In the genomic region with DNA sequence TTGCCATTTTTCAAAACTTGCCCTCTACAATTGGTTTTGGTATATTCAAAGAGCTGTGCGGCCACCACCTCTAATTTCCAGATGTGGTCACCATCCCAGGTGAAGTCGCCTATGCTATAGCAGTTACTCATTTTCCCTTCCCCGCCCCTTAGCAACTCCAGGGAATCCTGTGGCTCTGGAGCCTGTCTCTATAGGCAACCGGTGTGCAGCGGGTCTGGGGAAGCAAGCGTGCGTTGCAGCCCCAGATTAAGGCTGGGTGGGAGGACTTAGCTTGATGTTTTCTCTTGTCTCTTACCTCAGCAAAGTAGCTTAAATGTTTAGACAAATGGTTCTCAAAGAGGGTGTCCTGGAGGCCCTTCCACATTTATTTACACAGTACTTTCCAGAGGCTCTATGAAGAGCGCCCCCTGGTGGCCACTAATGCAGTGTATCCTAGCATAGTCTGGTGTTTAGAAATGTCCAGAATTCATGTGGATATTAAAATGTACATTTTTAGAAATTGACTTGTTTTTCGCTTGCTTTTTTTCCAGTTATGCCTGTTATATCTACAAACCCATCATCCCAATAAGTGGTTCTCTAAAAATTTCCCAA, we compare ENCODE assay signal across 8 mouse cellular contexts. TPM values are rescaled to one million over a fixed set of nuclear protein-coding genes. Genes with fewer than 3 reads are reported as not detected.
DNase-seq lines count a peak whose midpoint lies in the region; ATAC-seq and TF ChIP-seq lines count a peak whose summit lies in the region.
"Had no signal": no experiment of that assay in that cellular context is flagged by ENCODE, and none has a peak within 500 bp of the region (broad histone marks: within the 10 kb centered on the region; RNA-seq: fewer than 3 reads in every experiment).

No protein-coding gene starts in this region.

- H3K4me3 ChIP-seq in kidney, postnatal 0 days (replicated peaks; ENCODE audit: low read depth, low read length), result no peak overlapping the region
- H3K4me3 ChIP-seq in kidney, embryonic 16.5 days (ENCODE audit: low read length), result no peak overlapping the region
- H3K4me3 ChIP-seq: limb, embryonic 15.5 days had no signal

- peak; percentile 34 for DNase-seq in kidney, postnatal 0 days (ENCODE audit: low spot score)
- peak; percentile 71 for DNase-seq in CD4-positive, CD25-positive, alpha-beta regulatory T cell, adult 2 months (ENCODE audit: low read depth, low spot score)
- DNase-seq in NIH3T3 (ENCODE audit: low read depth), result peak; percentile 76
- peak; percentile 62 for DNase-seq in cerebellum, adult 9-10 months
- DNase-seq in induced T-regulatory cell, adult 2 months (ENCODE audit: low read depth), result peak; percentile 72

- H3K4me2 ChIP-seq in kidney, postnatal 0 days (ENCODE audit: low read length), result no peak overlapping the region
- H3K4me2 ChIP-seq in kidney, embryonic 16.5 days (replicated peaks; ENCODE audit: low read depth, low read length), result no peak overlapping the region
- H3K4me2 ChIP-seq: limb, embryonic 15.5 days had no signal

- peaks cover 19% of the 10 kb centered on the region for H3K36me3 ChIP-seq in kidney, postnatal 0 days (ENCODE audit: insufficient read depth, low read length)
- H3K36me3 ChIP-seq in kidney, embryonic 16.5 days (ENCODE audit: insufficient read depth, low read length), result peaks cover 20% of the 10 kb centered on the region

- WGBS in kidney, postnatal 0 days, result 69% methylated on average over 9 of the region's 9 CpGs
- WGBS in kidney, embryonic 16.5 days, result 72% methylated on average over 9 of the region's 9 CpGs

- peak; percentile 73 for TF ChIP-seq CTCF in kidney, postnatal 0 days (IDR thresholded peaks at IDR 0.05; ENCODE audit: low read depth)

- H3K9ac ChIP-seq in kidney, postnatal 0 days (ENCODE audit: low read depth, low read length), result no peak overlapping the region
- no peak overlapping the region for H3K9ac ChIP-seq in kidney, embryonic 16.5 days (replicated peaks; ENCODE audit: low read length)
- H3K9ac ChIP-seq: limb, embryonic 15.5 days had no signal

- H3K9me3 ChIP-seq in kidney, postnatal 0 days (replicated peaks; ENCODE audit: low read length), result no peaks in the 10 kb centered on the region
- no peaks in the 10 kb centered on the region; the same call in 1 of the 2 replicates for H3K9me3 ChIP-seq in kidney, embryonic 16.5 days (ENCODE audit: low read length)
- H3K9me3 ChIP-seq: limb, embryonic 15.5 days had no signal

- no peak overlapping the region for H3K27ac ChIP-seq in kidney, postnatal 0 days
- no peak overlapping the region for H3K27ac ChIP-seq in kidney, embryonic 16.5 days (ENCODE audit: low read length)
- H3K27ac ChIP-seq: limb, embryonic 15.5 days had no signal

- no peaks in the 10 kb centered on the region for H3K27me3 ChIP-seq in kidney, postnatal 0 days (ENCODE audit: insufficient read depth, low read length)
- no peaks in the 10 kb centered on the region for H3K27me3 ChIP-seq in kidney, embryonic 16.5 days (ENCODE audit: insufficient read depth, low read length)
- H3K27me3 ChIP-seq: limb, embryonic 15.5 days had no signal

- no peaks in the 10 kb centered on the region for H3K4me1 ChIP-seq in kidney, postnatal 0 days (replicated peaks; ENCODE audit: insufficient read depth, low read length)
- H3K4me1 ChIP-seq in kidney, embryonic 16.5 days (ENCODE audit: insufficient read depth, low read length), result no peaks in the 10 kb centered on the region
- H3K4me1 ChIP-seq: limb, embryonic 15.5 days had no signal

- ATAC-seq in kidney, postnatal 0 days (replicated peaks; ENCODE audit: low FRiP score, low read depth), result no peak
- ATAC-seq in kidney, embryonic 16.5 days (ENCODE audit: low FRiP score, low TSS enrichment), result no peak; the same call in 1 of the 2 replicates
- ATAC-seq in monocyte, adult 5-6 weeks (replicated peaks; ENCODE audit: insufficient number of reproducible peaks, low FRiP score, low TSS enrichment, poor library complexity, severe bottlenecking), result 0 out of 2 replicates have a peak, but pooled peaks have one; percentile 51

RNA-seq across cellular contexts. Expression of gene Leprot, which starts 16.7 kb away (rescaled TPM):
- 113 and 117 TPM in 2 replicates for polyA plus RNA-seq in kidney, postnatal 0 days (2015; fragmentation: Nextera tagmentation; extraction: Ambion mirVana)
- 98.6 and 104 TPM in 2 replicates for polyA plus RNA-seq in kidney, embryonic 16.5 days (2015; fragmentation: Nextera tagmentation; extraction: Ambion mirVana)
- total RNA-seq in monocyte, adult 5-6 weeks (2017), result 101 to 138 TPM (median 118 TPM) in 3 replicates

RNA-seq across cellular contexts. Expression of gene Lepr, which starts 52.9 kb away (rescaled TPM):
- polyA plus RNA-seq in kidney, postnatal 0 days (2015; fragmentation: Nextera tagmentation; extraction: Ambion mirVana), result 7.2 and 7.6 TPM in 2 replicates
- polyA plus RNA-seq in kidney, embryonic 16.5 days (2015; fragmentation: Nextera tagmentation; extraction: Ambion mirVana), result 5.5 TPM in 2 replicates
- not detected in 3 replicates for total RNA-seq in monocyte, adult 5-6 weeks (2017)
